Mouse (Mus musculus): Measurements from ENCODE around the gene Golt1a. TPM values are rescaled to one million over a fixed set of nuclear protein-coding genes. Genes with fewer than 3 reads are reported as not detected.
A peak's percentile ranks its signal among the peaks of the same experiment; 100 is the strongest.

The Golt1a gene
- polyA plus RNA-seq, 1 experiment from 2014 or later, result 10.2 TPM

GRCm38 (mm10) chr1:133274163-133274562 lies 35.4 kb upstream of the Golt1a start:
- WGBS (ENCODE audit: insufficient replicate concordance), result 76% methylated on average over 19 of the region's 19 CpGs

GRCm38 (mm10) chr1:133276983-133277382 lies 32.6 kb upstream of the Golt1a start:
- Histone ChIP-seq H3K9me3 (replicated peaks; ENCODE audit: control insufficient read depth, low read length) (no peaks in the 10 kb centered on the region), H3K4me2 (ENCODE audit: low read depth, low read length) (no peak overlapping the region)
- 48% methylated on average over 5 of the region's 5 CpGs for WGBS (ENCODE audit: insufficient replicate concordance)

More at GRCm38 (mm10) chr1:133274163-133274562, 35.4 kb upstream of the Golt1a start:
- no peak overlapping the region for H3K4me2 ChIP-seq (ENCODE audit: low read depth, low read length)
- H3K27ac ChIP-seq (ENCODE audit: low read length), result no peak overlapping the region
- no peaks in the 10 kb centered on the region for H3K9me3 ChIP-seq (replicated peaks; ENCODE audit: control insufficient read depth, low read length)
- no peak overlapping the region for H3K9ac ChIP-seq (ENCODE audit: low read depth, low read length)
- H3K4me1 ChIP-seq (ENCODE audit: control insufficient read depth, low read depth, low read length), result no peaks in the 10 kb centered on the region
- ATAC-seq (ENCODE audit: low read depth), result no peak
- H3K36me3 ChIP-seq (ENCODE audit: control insufficient read depth, insufficient read depth), result no peaks in the 10 kb centered on the region; the same call in 1 of the 2 replicates
- no peaks in the 10 kb centered on the region for H3K27me3 ChIP-seq (ENCODE audit: control insufficient read depth, insufficient read depth, low read depth, low read length)
- no peak overlapping the region for H3K4me3 ChIP-seq (ENCODE audit: low read depth, low read length)

GRCm38 (mm10) chr1:133278539-133278938 lies 31.1 kb upstream of the Golt1a start:
- H3K9me3 ChIP-seq (replicated peaks; ENCODE audit: control insufficient read depth, low read length), result no peaks in the 10 kb centered on the region
- H3K27me3 ChIP-seq (ENCODE audit: control insufficient read depth, insufficient read depth, low read depth, low read length), result no peaks in the 10 kb centered on the region
- no peak overlapping the region for H3K27ac ChIP-seq (ENCODE audit: low read length)
- H3K4me2 ChIP-seq (ENCODE audit: low read depth, low read length), result no peak overlapping the region
- H3K4me3 ChIP-seq (ENCODE audit: low read depth, low read length), result no peak overlapping the region
- WGBS (ENCODE audit: insufficient replicate concordance), result 60% methylated on average over 6 of the region's 6 CpGs
- ATAC-seq (ENCODE audit: low read depth), result no peak
- no peak overlapping the region for H3K9ac ChIP-seq (ENCODE audit: low read depth, low read length)
- no peaks in the 10 kb centered on the region; the same call in 1 of the 2 replicates for H3K36me3 ChIP-seq (ENCODE audit: control insufficient read depth, insufficient read depth)
- no peaks in the 10 kb centered on the region for H3K4me1 ChIP-seq (ENCODE audit: control insufficient read depth, low read depth, low read length)

More at GRCm38 (mm10) chr1:133276983-133277382, 32.6 kb upstream of the Golt1a start:
- H3K4me1 ChIP-seq (ENCODE audit: control insufficient read depth, low read depth, low read length), result no peaks in the 10 kb centered on the region
- no peak overlapping the region for H3K27ac ChIP-seq (ENCODE audit: low read length)
- no peaks in the 10 kb centered on the region; the same call in 1 of the 2 replicates for H3K36me3 ChIP-seq (ENCODE audit: control insufficient read depth, insufficient read depth)
- no peak overlapping the region for H3K9ac ChIP-seq (ENCODE audit: low read depth, low read length)
- no peaks in the 10 kb centered on the region for H3K27me3 ChIP-seq (ENCODE audit: control insufficient read depth, insufficient read depth, low read depth, low read length)
- ATAC-seq (ENCODE audit: low read depth), result no peak
- no peak overlapping the region for H3K4me3 ChIP-seq (ENCODE audit: low read depth, low read length)

GRCm38 (mm10) chr1:133278946-133279631 lies 30.5 kb upstream of the Golt1a start:
- Histone ChIP-seq H3K4me3 (ENCODE audit: low read depth, low read length) (no peak overlapping the region), H3K27me3 (ENCODE audit: control insufficient read depth, insufficient read depth, low read depth, low read length) (no peaks in the 10 kb centered on the region), H3K36me3 (ENCODE audit: control insufficient read depth, insufficient read depth) (no peaks in the 10 kb centered on the region; the same call in 1 of the 2 replicates), H3K9me3 (replicated peaks; ENCODE audit: control insufficient read depth, low read length) (no peaks in the 10 kb centered on the region), H3K9ac (ENCODE audit: low read depth, low read length) (no peak overlapping the region), H3K4me1 (ENCODE audit: control insufficient read depth, low read depth, low read length) (no peaks in the 10 kb centered on the region), H3K27ac (ENCODE audit: low read length) (no peak overlapping the region), H3K4me2 (ENCODE audit: low read depth, low read length) (no peak overlapping the region)
- ATAC-seq (ENCODE audit: low read depth), result no peak
- 61% methylated on average over 15 of the region's 15 CpGs for WGBS (ENCODE audit: insufficient replicate concordance)

- WGBS (ENCODE audit: insufficient replicate concordance), result 75% methylated on average over 11 of the region's 11 CpGs
- no peak overlapping the region for H3K4me2 ChIP-seq (ENCODE audit: low read depth, low read length)
- no peaks in the 10 kb centered on the region for H3K4me1 ChIP-seq (ENCODE audit: control insufficient read depth, low read depth, low read length)
- no peaks in the 10 kb centered on the region for H3K27me3 ChIP-seq (ENCODE audit: control insufficient read depth, insufficient read depth, low read depth, low read length)
- no peaks in the 10 kb centered on the region for H3K9me3 ChIP-seq (replicated peaks; ENCODE audit: control insufficient read depth, low read length)
- H3K27ac ChIP-seq (ENCODE audit: low read length), result no peak overlapping the region
- H3K9ac ChIP-seq (ENCODE audit: low read depth, low read length), result no peak overlapping the region
- no peak for ATAC-seq (ENCODE audit: low read depth)
- H3K4me3 ChIP-seq (ENCODE audit: low read depth, low read length), result no peak overlapping the region
- no peaks in the 10 kb centered on the region; the same call in 1 of the 2 replicates for H3K36me3 ChIP-seq (ENCODE audit: control insufficient read depth, insufficient read depth)
Observed at GRCm38 (mm10) chr1:133279632-133280093, 29.9 kb upstream of the Golt1a start.

GRCm38 (mm10) chr1:133280537-133280936 lies 29.1 kb upstream of the Golt1a start:
- no peak overlapping the region for H3K9ac ChIP-seq (ENCODE audit: low read depth, low read length)
- H3K9me3 ChIP-seq (replicated peaks; ENCODE audit: control insufficient read depth, low read length), result no peaks in the 10 kb centered on the region
- H3K4me2 ChIP-seq (ENCODE audit: low read depth, low read length), result no peak overlapping the region
- H3K27me3 ChIP-seq (ENCODE audit: control insufficient read depth, insufficient read depth, low read depth, low read length), result no peaks in the 10 kb centered on the region
- H3K4me3 ChIP-seq (ENCODE audit: low read depth, low read length), result no peak overlapping the region
- no peaks in the 10 kb centered on the region for H3K4me1 ChIP-seq (ENCODE audit: control insufficient read depth, low read depth, low read length)
- H3K27ac ChIP-seq (ENCODE audit: low read length), result no peak overlapping the region
- WGBS (ENCODE audit: insufficient replicate concordance), result 50% methylated on average over 2 of the region's 2 CpGs
- ATAC-seq (ENCODE audit: low read depth), result no peak
- H3K36me3 ChIP-seq (ENCODE audit: control insufficient read depth, insufficient read depth), result no peaks in the 10 kb centered on the region

- 56% methylated on average over 7 of the region's 7 CpGs for WGBS (ENCODE audit: insufficient replicate concordance)
- no peaks in the 10 kb centered on the region for H3K27me3 ChIP-seq (ENCODE audit: control insufficient read depth, insufficient read depth, low read depth, low read length)
- no peaks in the 10 kb centered on the region for H3K9me3 ChIP-seq (replicated peaks; ENCODE audit: control insufficient read depth, low read length)
- ATAC-seq (ENCODE audit: low read depth), result no peak
- no peak overlapping the region for H3K9ac ChIP-seq (ENCODE audit: low read depth, low read length)
- H3K4me3 ChIP-seq (ENCODE audit: low read depth, low read length), result no peak overlapping the region
- no peak overlapping the region for H3K27ac ChIP-seq (ENCODE audit: low read length)
- no peaks in the 10 kb centered on the region; the same call in 1 of the 2 replicates for H3K4me1 ChIP-seq (ENCODE audit: control insufficient read depth, low read depth, low read length)
- no peaks in the 10 kb centered on the region for H3K36me3 ChIP-seq (ENCODE audit: control insufficient read depth, insufficient read depth)
- H3K4me2 ChIP-seq (ENCODE audit: low read depth, low read length), result no peak overlapping the region
Observed at GRCm38 (mm10) chr1:133285907-133286306, 23.7 kb upstream of the Golt1a start.

- Histone ChIP-seq H3K4me2 (ENCODE audit: low read depth, low read length) (no peak overlapping the region), H3K36me3 (ENCODE audit: control insufficient read depth, insufficient read depth) (no peaks in the 10 kb centered on the region), H3K9ac (ENCODE audit: low read depth, low read length) (no peak overlapping the region), H3K4me1 (ENCODE audit: control insufficient read depth, low read depth, low read length) (no peaks in the 10 kb centered on the region; the same call in 1 of the 2 replicates), H3K4me3 (ENCODE audit: low read depth, low read length) (no peak overlapping the region), H3K27me3 (ENCODE audit: control insufficient read depth, insufficient read depth, low read depth, low read length) (no peaks in the 10 kb centered on the region), H3K27ac (ENCODE audit: low read length) (no peak overlapping the region), H3K9me3 (replicated peaks; ENCODE audit: control insufficient read depth, low read length) (no peaks in the 10 kb centered on the region)
- 70% methylated on average over 4 of the region's 4 CpGs for WGBS (ENCODE audit: insufficient replicate concordance)
- ATAC-seq (ENCODE audit: low read depth), result no peak
Observed at GRCm38 (mm10) chr1:133287051-133287450, 22.5 kb upstream of the Golt1a start.

- H3K4me3 ChIP-seq (ENCODE audit: low read depth, low read length), result no peak overlapping the region
- no peak overlapping the region for H3K4me2 ChIP-seq (ENCODE audit: low read depth, low read length)
- whole genome bisulfite sequencing (ENCODE audit: insufficient replicate concordance), result 56% methylated on average over 12 of the region's 12 CpGs
- ATAC-seq (ENCODE audit: low read depth), result peak; percentile 45; the same call in 1 of the 2 replicates
- H3K27ac ChIP-seq (ENCODE audit: low read length), result no peak overlapping the region
- no peaks in the 10 kb centered on the region; the same call in 1 of the 2 replicates for H3K4me1 ChIP-seq (ENCODE audit: control insufficient read depth, low read depth, low read length)
- no peaks in the 10 kb centered on the region for H3K9me3 ChIP-seq (replicated peaks; ENCODE audit: control insufficient read depth, low read length)
- no peak overlapping the region for H3K9ac ChIP-seq (ENCODE audit: low read depth, low read length)
- H3K36me3 ChIP-seq (ENCODE audit: control insufficient read depth, insufficient read depth), result no peaks in the 10 kb centered on the region
- H3K27me3 ChIP-seq (ENCODE audit: control insufficient read depth, insufficient read depth, low read depth, low read length), result no peaks in the 10 kb centered on the region
Observed at GRCm38 (mm10) chr1:133287880-133288279, 21.7 kb upstream of the Golt1a start.
